Mouse (Mus musculus) gastrocnemius, postnatal 14 days (tissue): Measurements from ENCODE around the gene Tjp2. TPM values are rescaled to one million over a fixed set of nuclear protein-coding genes. Genes with fewer than 3 reads are reported as not detected.
A peak's percentile ranks its signal among the peaks of the same experiment; 100 is the strongest.
"Not testable (repeated sequence)": the region's sequence is repeated elsewhere in the genome, so short reads cannot be mapped to it uniquely, and the experiment has no call there.

Experiments
- DNase-seq: peaks from one replicate; pipeline ENCODE4 v3.0.0; 2021; ENCODE audit warnings: mixed read lengths
- intact Hi-C: fragments of 180-260 bp; cut with DNase I; formaldehyde crosslinking; loops from one replicate; pipeline ENCODE4 v1.15.1; 2025; ENCODE audit warnings: low total_unique reads
- long read RNA-seq, 2 experiments: library from polyadenylated mRNA; stranded (forward); transcript quantifications; one replicate each; pipeline ENCODE4 v2.0.0; 2021
- total RNA-seq, 2 experiments: library from RNA; stranded (reverse); gene quantifications; 2 replicates each; pipeline ENCODE4 v1.2.3; 2021

Gene Tjp2
- total RNA-seq = 1 to 10 TPM; 7.0 to 8.8 TPM
- long read RNA-seq, experiment 1, full-length matches to known transcripts = 1 of 8 reads
- long read RNA-seq, experiment 1, partial matches to known transcripts = 2 of 8 reads
- long read RNA-seq, experiment 1, other reads (novel, unspliced or antisense) = 5 of 8 reads
- long read RNA-seq, experiment 2, full-length matches to known transcripts = 3 of 10 reads
- long read RNA-seq, experiment 2, partial matches to known transcripts = 2 of 10 reads
- long read RNA-seq, experiment 2, other reads (novel, unspliced or antisense) = 5 of 10 reads

DNA sequence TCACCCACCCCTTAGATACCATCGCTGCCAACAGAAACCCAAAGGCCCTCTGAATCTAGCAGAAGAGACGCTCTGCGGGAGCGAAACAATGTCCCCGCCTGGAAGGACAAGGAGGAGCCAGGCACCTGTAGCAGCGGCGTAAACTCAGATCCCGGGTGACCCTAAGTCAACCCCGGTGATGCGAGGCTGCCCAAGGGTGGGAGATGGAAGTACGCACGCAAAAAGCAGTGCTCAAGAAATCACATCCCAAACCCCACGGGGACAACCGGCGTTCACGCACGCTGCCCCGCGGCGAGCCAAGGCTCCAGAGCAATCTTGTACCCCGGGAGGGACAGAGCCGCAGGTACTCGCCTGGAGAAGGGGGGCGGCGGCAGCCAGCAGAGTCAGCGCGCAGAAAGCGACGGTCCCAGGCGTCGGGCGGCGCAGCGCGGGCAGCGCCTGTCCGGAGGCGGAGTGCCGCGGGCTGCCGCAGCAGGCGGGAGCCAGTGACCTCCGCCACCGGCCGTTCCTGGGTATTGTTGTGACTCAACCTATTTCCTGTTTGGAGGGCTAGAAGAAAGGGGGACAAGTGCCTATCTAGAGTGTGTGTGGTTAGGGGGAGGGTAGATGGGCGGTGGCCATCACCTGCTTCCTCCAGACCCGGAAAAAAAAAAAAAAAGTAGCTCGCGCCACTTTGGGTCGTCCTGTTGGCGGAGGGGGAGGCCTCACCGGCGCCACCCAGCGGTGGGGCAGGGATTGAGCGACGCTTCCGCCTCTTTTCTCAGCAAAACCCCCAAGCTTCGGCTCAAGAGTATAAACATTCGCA lies at the start of gene Tjp2:
Tjp2 (minus strand) TSS at position 531 of the 805 bp plus-strand sequence.
- intact Hi-C loops = no loop called here
- peak; percentile 38 for DNase-seq

DNA sequence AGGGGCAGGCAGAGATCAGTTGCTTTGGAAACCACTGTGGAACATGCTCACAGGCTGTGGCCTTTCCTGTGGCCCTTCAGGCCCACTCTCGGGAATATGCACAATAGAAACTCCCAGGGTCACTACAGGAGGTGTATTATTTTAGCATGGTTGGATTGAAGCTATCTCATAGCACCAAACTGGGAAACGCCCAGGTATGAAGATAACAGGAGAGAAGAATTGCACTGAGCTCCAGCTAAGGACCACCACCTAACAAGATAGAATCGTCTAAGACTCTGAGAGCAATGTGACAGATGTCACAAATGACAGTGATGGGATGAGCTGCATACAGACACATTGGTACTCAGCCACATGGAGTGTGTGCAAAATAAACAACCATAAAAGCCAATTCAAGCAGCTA lies 49.5 kb upstream of the Tjp2 start:
- intact Hi-C loops = no loop called here
- no peak for DNase-seq

DNA sequence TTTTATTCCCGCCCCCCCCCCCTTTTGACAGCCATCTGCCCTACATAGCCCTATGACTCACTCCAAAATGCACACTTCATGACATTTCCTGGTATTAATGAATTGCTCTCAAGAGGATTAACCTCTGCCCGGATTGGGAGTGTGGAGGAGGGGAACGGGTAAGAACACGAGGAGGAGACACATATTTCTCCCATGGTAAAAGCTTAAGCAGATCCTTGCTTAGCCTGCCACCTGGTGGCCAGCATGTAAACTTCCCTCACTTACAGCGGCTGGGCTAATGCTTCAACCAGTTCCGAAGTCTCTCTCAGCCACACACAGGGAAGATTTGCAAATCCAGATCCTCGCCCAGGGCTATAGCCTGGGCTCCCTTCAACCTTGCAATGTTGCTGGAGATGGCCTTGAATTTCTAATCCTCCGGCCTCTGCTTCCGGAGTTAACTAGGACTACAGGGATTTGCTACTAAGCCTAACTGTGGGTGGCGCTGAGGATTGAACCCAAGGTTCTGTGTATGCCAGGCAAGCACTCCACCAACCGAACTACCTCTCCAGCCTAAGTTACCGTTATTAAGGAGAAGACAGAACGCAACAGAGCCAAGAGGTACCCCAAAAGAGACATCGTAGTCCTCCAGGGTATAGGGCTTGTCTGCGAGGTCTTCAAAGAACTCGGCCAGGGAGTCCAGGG lies 47.1 kb upstream of the Tjp2 start:
- intact Hi-C loops = no loop called here
- DNase-seq = peak; percentile 79

DNA sequence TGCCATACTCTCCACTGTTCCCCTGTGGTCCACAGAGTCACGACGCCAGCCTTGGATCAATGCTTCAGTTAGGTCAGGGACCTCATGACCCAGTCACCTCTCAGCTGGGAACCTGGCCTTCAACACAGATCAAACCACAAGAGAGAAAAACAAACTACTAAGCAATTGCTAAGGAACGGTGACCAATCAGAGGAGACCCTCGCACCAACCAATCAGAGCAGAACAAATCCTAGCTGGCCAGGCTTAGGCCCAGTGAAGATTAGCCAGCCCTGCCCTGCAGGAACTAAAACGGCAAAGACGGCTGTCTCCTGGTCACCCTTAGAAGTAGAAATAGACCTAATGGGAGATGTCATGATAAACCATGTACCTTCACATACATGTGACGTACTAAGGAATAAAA lies 46.5 kb upstream of the Tjp2 start:
- DNase-seq = no peak
- intact Hi-C loops = no loop called here

DNA sequence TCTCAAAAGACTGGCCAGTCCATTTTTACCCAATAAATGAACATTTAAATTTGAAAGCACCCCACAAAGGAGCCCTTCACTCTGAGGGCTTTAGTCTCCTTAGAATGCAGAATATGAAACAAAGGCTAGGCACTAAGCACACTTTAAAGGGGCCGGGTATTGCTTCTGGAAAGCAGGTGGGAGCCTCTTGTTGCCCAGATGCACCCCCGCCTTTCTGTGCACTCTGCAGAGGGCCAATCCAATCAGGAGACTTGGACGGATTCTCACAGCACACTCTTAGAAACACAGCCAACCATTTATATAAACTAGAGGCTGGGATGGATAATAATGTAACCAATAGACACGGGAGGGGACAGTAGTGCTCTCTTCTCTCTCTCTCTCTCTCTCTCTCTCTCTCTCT lies 43.7 kb upstream of the Tjp2 start:
- no peak for DNase-seq
- intact Hi-C loops = no loop called here

DNA sequence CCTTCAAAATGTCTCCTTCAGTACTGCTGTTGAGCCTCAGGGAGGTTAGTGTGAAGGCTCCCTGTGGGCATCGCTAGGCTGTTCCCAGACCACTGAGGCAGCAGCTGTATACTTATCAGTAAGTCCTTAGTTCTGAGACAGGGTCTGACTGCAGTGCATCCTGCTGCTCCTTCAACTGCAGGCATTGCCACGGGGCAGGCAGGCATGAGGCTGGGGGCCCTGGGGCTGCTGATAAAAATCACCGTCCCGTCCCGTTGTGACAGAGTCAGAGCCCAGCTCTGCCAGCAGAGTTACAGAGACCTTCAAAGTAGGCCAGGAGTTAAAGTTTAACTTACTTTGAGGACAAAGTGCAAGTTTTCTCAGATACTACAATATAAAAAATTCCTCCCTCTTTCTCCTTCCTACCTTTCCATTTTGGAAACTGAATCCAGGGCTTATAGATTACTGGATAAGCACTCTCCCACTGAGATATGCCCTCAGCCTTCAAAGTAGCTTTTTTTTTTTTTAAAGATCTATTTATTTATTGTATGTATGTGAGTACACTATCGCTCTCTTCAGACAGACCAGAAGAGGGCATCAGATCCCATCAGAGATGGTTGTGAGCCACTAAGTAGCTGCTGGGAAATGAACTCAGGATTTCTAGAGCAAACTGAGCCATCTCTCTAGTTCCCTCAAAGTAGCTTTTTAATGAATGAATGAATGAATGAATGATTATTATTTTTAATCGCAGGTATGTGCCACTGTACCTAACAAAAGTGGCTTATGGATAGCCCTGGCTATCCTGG lies 41.4 kb upstream of the Tjp2 start:
- DNase-seq = no peak
- intact Hi-C loops = no loop called here

DNA sequence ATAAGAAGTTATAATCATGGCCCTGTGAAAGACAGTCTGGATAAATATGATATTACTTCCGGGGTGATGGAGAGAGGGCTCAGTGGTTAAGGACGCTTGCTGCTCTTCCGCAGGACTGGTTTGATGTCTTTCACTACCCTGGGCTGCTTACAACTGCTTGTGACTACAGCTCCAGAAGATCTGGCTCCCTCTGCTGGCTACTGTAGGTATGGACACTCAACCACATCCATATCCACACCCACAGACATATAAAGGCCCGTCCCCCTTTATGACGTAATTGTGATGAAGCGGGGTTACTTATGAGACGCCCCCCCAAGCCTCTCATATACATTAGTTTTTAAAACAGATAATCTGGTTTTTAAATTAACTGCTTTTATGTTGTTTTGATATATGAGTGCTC lies 40.2 kb upstream of the Tjp2 start:
- DNase-seq = peak; percentile 68
- intact Hi-C loops = loop anchor here (5.0 kb wide), 1 partner anchor 113 kb away; no protein-coding TSS in a partner anchor

DNA sequence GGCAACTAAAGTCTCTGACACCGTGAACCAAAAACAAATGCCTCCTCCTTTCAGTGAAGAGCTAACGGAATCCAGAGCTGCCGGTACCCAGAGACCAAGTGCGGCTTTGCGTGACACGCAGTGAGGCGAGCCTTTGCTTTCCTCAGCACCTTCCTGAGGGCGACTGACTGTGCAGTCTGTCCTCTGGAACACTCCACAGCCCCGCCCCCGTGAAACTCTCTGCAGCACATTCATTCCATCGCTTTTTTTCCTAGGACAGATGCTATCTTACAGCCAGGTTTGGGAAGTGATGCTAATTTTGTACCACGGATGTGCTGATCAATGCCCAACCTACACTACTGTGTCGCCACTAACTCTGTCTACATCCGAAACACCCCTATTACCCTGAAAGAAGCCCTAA lies 37.9 kb upstream of the Tjp2 start:
- intact Hi-C loops = loop anchor here (5.0 kb wide), 1 partner anchor 110 kb away; no protein-coding TSS in a partner anchor

DNA sequence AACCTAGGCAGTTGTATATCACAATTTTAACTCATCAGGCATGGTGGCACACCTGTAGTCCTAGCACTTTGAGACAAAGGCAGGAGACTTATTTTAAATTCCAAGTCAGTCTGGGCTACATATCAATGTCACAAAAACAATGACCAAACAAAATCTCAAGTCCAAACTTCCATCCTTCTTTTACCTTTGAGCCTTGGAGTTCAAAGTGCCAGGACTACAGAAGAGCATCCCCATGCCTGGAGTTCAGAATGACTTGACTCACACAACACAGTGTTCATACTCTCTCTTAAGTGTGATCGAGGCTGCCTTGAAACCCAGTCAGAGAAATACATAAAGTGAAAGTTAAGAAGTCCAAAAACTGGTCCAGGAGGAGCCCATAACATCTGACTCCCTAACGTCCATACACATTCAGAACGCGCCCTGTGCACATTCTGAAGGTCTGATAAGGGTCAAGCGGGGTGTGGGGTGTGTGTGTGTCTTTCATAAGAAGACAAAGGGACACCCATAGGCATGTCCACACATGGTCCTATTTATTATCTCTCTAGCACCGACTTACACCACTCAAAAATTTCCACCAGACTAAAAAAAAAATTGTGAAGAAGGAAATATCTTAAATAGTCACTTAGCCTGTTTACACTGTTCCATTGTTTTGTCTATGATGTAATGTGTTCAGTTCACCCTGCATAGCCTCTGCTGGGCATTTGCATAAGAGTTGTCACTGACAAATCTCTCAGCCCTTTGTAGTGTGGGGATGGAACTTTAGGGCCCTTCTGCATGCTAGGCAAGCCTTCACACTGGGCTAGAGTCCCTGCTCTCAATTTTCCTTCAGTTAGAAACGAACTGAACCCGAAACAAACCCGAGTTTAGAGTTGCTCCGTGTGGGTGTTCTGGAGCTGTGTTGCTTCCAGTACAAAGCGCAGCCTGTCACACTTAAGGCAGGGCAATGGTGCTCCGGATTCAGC lies 34.8 kb upstream of the Tjp2 start:
- intact Hi-C loops = loop anchor here (5.0 kb wide), 1 partner anchor 107 kb away; no protein-coding TSS in a partner anchor
- DNase-seq = no peak

More for the DNA sequence above, 37.9 kb upstream of the Tjp2 start:
- DNase-seq = no peak

DNA sequence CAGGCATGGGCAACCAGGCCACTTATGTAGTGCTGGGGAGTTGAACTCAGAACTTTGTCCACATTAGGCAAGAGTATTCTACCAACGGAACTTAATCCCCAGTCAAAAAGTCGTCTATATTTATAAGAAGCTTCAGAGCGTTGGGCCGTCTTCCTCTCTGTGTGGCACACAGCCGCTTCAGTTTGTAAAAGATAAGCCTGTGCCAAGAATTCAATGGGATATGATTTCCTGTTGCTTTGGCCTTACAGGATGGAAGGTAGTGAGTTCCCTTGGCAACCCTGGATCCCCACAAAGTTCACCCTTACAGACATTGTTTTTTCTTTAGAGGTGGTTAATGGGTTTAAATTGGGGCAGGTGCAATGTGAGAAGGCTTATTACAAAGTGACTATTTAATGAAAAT lies 33.5 kb upstream of the Tjp2 start:
- DNase-seq = no peak
- intact Hi-C loops = no loop called here

DNA sequence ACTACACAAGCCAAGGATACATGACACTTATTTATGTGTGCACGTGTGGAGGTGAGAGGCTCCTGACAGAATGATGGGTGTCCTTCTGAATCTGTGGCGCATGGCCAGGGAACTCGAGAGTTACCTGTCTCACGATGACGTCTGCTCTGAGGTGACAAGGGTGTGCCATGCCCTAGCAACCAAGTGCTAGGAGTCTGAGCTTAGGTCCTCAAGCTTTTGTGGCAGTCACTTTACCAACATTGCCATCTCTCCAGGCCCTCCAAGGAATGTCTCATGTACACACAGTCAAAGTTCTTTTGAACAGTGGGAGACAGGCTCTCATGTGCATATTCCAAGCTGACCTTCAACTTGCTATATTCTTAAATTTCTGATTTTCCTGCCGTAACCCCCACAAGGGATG lies 33.1 kb upstream of the Tjp2 start:
- no peak for DNase-seq
- intact Hi-C loops = no loop called here

DNA sequence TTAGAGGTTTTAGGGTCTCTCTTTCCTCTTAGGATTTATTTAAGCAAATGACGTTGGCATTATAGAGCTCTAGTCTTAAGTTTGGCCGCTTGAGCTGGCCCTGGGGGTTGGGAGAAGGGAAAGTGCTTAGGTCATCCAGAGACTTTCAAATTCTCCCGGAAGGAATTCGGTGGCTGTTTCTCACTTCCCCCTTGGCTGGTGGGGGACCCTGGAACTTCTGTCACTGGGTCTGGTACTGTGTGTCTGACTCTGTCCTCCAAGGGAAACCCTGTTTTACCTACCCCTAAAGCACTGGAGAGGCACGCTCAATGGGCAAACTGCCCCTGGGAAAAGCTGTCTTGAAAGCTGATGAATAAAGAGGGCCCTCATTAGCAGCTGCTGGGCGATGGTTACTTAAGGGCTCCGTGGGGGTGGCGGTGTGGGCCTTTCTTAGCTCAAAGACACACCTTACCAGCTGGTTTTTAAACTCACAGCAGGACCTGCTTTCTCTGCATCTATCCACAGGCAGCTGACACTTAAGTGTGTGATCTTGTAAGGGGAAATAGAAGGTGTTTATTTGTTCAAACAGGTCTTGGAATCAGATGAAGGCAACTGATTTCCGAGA lies 28.9 kb upstream of the Tjp2 start:
- no peak for DNase-seq
- intact Hi-C loops = no loop called here

DNA sequence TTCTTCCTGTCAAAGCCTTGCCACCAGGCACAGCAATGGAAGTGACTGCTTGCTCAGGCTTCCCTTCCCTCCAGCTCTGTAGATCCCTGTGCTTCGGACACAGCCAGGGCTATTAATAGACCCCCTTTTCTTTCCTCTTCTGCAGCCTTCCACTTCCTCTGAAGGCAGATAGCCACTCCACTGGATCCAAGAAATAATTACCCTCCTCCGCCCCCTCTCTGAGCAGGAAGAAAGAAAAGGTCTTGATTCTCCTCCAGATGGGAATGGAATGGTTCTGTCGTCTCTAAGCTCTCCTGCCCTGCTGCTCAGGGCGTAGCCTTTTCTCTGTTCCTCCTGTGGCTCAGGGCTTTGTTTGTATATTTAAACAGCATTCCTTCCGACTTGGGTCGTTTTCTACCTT lies 27.0 kb upstream of the Tjp2 start:
- no peak for DNase-seq
- intact Hi-C loops = no loop called here

DNA sequence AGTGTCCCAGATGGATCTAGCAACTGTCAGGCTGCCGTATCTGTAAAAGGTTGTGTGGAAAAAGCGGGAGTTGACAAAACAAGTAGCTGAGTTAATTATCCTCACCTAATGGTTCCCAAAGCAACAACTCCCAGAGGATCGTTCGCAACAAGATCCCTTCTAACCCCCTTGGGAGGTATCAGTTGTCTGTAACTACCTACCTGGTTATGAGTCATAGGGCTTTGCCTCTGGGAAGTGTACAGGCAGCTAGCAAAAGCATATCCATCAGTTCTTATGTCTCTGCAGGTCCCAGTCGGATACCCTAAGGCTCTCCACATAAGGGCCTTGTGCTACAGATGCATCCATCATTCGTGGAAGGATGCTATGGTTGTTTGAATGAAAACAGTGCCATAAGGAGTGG lies 18.5 kb upstream of the Tjp2 start:
- no peak for DNase-seq
- intact Hi-C loops = no loop called here

DNA sequence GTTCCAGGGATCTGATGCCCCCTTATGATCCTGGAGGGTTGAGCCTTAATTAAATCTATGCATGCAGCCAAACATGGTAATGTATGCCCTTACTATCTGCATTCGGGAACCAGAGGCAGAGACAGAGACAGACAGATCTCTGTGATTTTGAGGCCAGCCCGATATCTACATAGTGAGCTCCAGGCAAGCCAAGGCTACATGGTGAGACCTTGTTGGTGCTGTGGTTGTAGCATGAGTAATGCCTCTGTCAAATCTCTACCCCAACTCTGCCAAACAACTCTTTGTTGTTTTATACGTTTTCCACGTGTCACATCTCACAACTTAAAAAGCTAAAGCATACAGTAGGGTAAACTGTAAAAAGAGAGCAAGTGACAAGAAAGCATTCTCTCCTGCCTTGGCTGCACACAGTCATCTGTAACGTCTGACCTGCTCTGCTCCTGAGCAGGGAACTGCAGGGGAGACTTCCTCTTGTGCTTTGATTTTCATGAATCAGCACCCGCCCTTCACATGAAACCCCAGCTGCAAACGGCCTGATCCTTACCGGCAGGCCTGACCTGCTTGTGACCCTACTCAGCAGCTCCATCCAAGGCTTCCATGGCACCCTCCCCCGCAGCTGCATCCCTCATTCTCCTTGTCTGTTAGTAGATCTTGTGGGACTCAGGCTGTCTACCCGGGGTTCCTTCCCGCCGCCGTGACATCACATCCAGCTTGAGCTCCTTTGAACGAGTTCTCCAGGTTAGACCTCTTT lies 17.1 kb upstream of the Tjp2 start:
- intact Hi-C loops = no loop called here
- no peak for DNase-seq

DNA sequence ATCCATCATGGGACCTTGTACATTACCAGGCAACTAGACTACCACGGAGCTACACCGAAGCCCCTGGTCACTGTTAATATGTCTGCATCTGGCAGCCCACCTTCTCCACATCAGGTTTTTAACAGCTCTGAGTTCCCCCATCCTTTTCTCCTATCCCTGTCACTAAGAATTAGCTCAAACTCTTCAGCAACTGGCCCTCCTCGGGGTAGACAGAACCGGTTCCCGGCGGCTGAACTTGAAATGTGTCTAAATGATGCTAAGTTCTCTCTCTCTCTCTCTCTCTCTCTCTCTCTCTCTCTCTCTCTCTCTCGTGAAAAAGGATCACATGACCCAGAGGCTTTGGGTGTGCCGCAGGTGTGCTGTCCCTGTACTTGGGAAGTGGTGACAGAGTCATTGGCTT lies 16.4 kb upstream of the Tjp2 start:
- DNase-seq = no peak
- intact Hi-C loops = no loop called here

DNA sequence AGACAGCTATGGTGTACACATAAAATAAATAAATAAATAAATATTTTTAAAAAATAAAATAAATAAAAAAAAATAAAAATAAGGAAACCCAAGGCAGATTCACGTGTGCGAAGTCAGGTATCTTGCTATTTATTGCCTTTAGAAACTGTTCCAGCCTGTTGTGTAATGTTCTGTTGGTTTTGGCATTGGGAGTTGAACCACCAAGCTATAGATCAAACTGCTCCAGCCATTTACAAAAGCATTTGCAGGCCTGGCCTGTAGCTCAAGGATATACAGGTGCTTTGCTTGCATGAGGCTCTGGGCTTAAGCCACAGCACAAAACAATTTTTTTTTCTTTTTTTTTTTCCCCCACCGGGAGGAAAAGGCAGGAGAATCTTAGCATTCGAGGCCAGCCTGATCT lies 13.2 kb upstream of the Tjp2 start:
- intact Hi-C loops = no loop called here

DNA sequence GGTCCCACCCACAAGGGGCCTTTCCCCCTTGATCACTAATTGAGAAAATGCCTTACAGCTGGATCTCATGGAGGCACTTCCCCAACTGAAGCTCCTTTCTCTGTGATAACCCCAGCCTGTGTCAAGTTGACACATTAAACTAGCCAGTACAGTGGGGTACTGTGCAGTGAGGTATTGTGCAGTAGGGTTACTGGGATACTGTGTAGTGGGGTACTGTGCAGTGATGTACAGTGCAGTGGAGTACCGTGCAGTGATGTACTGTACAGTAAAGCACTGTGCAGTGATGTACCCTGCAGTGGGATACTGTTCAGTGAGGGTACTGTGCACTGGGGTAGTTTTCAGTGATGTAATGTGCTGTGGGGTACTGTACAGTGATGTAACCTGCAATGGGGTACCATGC lies 7.5 kb upstream of the Tjp2 start:
- intact Hi-C loops, DNase-seq: not testable (repeated sequence)

More for the DNA sequence above, 13.2 kb upstream of the Tjp2 start:
- DNase-seq = no peak
